Mouse (Mus musculus) hindbrain, embryonic 15.5 days (tissue): ENCODE measurements at regions not wholly inside any gene's neighbourhood (a gene's known extent, or its start where the extent isn't known, plus 50 kb on each side); places are given as distances from the start of the nearest gene placed in this dataset.

Experiments
- ATAC-seq: fragments of 200-750 bp; cut with Nextera tagmentation; 2 replicates; pipeline ENCODE4 v1.8.0; 2017; ENCODE audit warnings: low read depth, moderate number of reproducible peaks, moderate TSS enrichment; ENCODE audit not compliant: low FRiP score
- H3K27ac ChIP-seq: fragments of 300-500 bp; sonication (generic); replicated peaks from 2 replicates; pipeline ENCODE4 v1.5.1; 2015; ENCODE audit warnings: mild to moderate bottlenecking, inconsistent platforms
- H3K27me3 ChIP-seq: fragments of 300-500 bp; sonication (generic); 2 replicates; pipeline ENCODE4 v1.6.1; 2015; ENCODE audit warnings: control low read depth, inconsistent platforms
- H3K36me3 ChIP-seq: fragments of 300-500 bp; sonication (generic); 2 replicates; pipeline ENCODE4 v1.6.1; 2015; ENCODE audit warnings: control low read depth, inconsistent platforms
- H3K4me1 ChIP-seq: fragments of 300-500 bp; sonication (generic); replicated peaks from 2 replicates; pipeline ENCODE4 v1.6.1; 2015; ENCODE audit warnings: control low read depth, inconsistent platforms
- H3K4me2 ChIP-seq: fragments of 300-500 bp; sonication (generic); 2 replicates; pipeline ENCODE4 v1.6.1; 2015; ENCODE audit warnings: moderate library complexity, mild to moderate bottlenecking, inconsistent platforms
- H3K4me3 ChIP-seq: fragments of 300-500 bp; sonication (generic); 2 replicates; pipeline ENCODE4 v1.5.1; 2015; ENCODE audit warnings: mild to moderate bottlenecking, inconsistent platforms
- H3K9ac ChIP-seq: fragments of 300-500 bp; sonication (generic); 2 replicates; pipeline ENCODE4 v1.6.1; 2015; ENCODE audit warnings: inconsistent platforms
- H3K9me3 ChIP-seq: fragments of 300-500 bp; sonication (generic); 2 replicates; pipeline ENCODE4 v1.6.1; 2016; ENCODE audit warnings: control low read depth, inconsistent platforms
- WGBS: fragments of 180-500 bp; shearing (Covaris S2); methylation state at CpG from one replicate; pipeline ENCODE4 v1.1.7; 2015; 5-methylcytosine and 5-hydroxymethylcytosine counted together

DNA sequence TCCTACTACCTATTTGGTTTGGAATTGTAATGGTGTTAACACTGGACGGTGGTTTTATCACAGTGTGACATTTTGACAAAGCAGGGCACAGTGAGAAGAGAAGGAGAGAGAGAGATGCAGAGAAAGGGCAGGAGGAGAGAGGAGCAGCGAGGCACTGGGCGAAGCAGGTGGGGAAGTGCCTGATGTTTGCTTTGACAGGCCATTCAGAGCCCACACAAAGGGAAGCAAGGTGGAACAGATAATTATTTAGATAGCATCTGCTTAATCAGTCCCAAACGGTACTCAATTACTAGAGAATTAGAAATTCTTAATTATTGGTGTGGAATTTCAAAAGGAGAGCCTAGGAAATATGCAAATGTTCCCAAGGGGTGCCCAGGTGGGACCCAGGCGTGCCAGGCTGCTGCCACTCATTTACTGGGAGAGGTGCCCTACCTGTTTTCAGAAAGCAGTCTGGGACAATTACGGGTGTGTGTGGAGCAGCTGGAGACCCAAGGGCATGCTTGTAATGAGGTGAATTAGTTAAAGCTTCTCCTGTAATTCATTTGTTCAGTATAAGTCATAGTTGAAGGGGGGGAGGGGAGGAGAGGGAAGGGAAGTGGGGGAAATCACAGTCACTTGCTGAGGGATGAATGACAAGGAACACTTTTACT is 86.9 kb downstream of the Thnsl2 start:
- no peaks in the 10 kb centered on the region for H3K36me3 ChIP-seq
- H3K4me3 ChIP-seq: no peak overlapping the region
- ATAC-seq: 0 out of 2 replicates have a peak, but pooled peaks have one; percentile 63
- no peaks in the 10 kb centered on the region for H3K4me1 ChIP-seq
- no peak overlapping the region for H3K27ac ChIP-seq
- H3K4me2 ChIP-seq: no peak overlapping the region
- H3K27me3 ChIP-seq: no peaks in the 10 kb centered on the region
- no peak overlapping the region for H3K9ac ChIP-seq
- H3K9me3 ChIP-seq: 0 out of 2 replicates have a peak, but pooled peaks cover 3% of the 10 kb centered on the region
- WGBS: 39% methylated on average over 6 of the region's 6 CpGs

DNA sequence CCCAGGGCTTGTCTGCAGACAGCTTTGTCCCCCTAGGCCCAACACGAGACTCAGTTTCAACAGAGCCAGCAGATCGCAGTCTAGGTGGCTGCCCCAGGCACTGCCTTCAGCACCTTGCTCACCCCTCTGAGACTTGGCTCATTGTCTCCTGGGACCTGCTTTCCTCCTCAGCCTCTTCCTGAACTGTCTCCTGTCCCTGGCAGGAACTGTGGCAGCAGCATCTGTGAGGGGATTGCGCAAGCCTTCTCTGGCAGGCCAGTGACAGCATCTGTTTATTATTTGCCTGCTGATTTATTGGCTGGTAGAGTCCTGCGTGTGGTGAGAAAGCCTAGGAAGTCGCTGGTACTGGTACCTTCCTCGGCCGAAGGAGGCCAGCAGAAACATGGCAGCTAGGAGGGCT is 84.1 kb downstream of the Thnsl2 start:
- Histone ChIP-seq H3K36me3 (no peaks in the 10 kb centered on the region), H3K27me3 (no peaks in the 10 kb centered on the region), H3K4me2 (no peak overlapping the region), H3K9me3 (0 out of 2 replicates have a peak, but pooled peaks cover 3% of the 10 kb centered on the region), H3K4me1 (no peaks in the 10 kb centered on the region), H3K27ac (no peak overlapping the region), H3K9ac (no peak overlapping the region), H3K4me3 (no peak overlapping the region)
- WGBS: 73% methylated on average over 7 of the region's 7 CpGs
- no peak for ATAC-seq

DNA sequence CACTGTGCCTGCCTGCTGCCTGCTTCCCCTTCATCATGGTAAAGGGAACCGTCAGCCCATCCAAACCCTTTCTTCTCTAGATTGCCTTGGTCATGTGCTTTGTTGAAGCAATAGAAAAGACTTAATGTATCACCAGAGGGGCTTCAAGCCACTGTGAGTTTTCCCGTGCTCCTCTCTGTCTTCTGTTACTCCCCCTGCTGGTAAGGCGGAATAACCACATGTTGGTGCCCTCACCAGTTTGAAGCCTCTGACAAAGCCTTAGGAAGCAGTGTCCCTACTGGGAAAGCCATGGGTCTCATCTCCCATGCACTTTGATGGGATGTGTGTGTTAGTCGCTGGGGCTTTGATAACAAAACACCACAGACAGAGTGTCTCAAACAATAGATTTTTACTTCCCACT is 81.3 kb downstream of the Thnsl2 start:
- Histone ChIP-seq H3K4me2 (no peak overlapping the region), H3K4me3 (no peak overlapping the region), H3K27me3 (no peaks in the 10 kb centered on the region), H3K27ac (no peak overlapping the region), H3K9me3 (0 out of 2 replicates have a peak, but pooled peaks cover 3% of the 10 kb centered on the region), H3K4me1 (no peaks in the 10 kb centered on the region), H3K9ac (no peak overlapping the region), H3K36me3 (no peaks in the 10 kb centered on the region)
- WGBS: 68% methylated on average over 4 of the region's 4 CpGs
- no peak for ATAC-seq

DNA sequence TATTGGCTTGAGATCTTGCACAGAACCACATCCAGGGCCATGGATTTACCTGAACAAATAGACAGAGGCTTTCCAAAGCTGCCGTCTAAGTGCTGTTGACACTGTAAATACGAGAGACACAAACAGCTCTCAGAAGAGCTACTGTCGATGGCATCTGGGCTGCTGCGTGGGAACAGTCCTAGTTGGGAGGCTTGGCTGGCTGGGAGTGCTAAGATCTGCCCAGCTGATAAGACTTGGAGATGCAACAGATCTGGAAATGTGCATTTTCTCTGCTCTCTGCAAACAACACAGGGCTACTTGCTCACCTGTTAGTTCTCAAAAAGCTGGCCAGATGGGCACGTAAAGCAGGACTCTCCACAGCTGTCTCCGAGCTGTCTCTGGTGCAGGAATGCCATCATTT is 78.8 kb downstream of the Thnsl2 start:
- Histone ChIP-seq H3K27ac (no peak overlapping the region), H3K4me1 (no peaks in the 10 kb centered on the region), H3K4me3 (no peak overlapping the region), H3K27me3 (no peaks in the 10 kb centered on the region), H3K36me3 (no peaks in the 10 kb centered on the region), H3K9me3 (0 out of 2 replicates have a peak, but pooled peaks cover 3% of the 10 kb centered on the region), H3K4me2 (no peak overlapping the region), H3K9ac (no peak overlapping the region)
- whole genome bisulfite sequencing: 81% methylated on average over 6 of the region's 6 CpGs
- ATAC-seq: no peak

DNA sequence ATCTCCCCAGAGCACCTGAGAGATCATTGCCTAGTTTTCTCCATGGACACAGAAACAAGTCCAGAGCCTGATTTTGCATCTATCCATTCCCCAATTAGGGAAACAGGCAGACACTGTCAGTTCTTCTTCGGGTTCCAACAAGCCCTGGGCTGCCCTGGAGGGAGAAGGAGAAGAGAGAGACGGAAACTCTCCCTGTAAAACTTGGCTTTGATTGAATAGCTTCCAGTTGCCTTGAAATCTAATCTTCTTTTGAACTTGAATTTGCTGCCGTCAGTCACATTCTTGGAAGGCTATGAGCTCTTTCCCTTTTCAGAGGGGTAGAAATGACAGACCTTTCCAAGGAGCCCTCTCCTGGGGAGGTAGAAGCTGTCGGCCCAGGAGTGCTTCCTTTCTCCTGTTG is 75.0 kb downstream of the Thnsl2 start:
- Histone ChIP-seq H3K27ac (no peak overlapping the region), H3K9ac (no peak overlapping the region), H3K9me3 (no peaks in the 10 kb centered on the region), H3K36me3 (no peaks in the 10 kb centered on the region), H3K27me3 (no peaks in the 10 kb centered on the region), H3K4me2 (no peak overlapping the region), H3K4me3 (no peak overlapping the region), H3K4me1 (no peaks in the 10 kb centered on the region)
- ATAC-seq: no peak
- 56% methylated on average over 4 of the region's 4 CpGs for WGBS

DNA sequence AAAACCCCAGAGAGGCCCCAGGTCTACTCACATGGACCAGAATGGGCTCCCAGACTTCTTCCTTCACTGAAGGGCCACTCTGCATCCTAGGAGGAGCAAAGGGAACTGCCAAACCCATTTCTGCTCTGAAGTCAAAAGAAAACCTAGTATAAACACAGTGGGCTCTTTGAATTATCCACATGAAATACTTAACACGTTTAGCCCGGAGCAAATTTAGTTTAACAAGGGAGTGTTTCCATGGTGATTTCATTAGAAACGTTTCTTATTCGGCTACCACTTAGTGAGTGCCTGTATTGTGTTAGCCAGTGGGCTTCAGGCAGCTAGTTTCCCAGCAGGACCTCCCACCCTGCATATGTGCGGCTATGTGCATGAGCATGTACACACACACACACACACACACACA is 69.4 kb downstream of the Thnsl2 start:
- no peaks in the 10 kb centered on the region for H3K27me3 ChIP-seq
- H3K9ac ChIP-seq: no peak overlapping the region
- H3K4me3 ChIP-seq: no peak overlapping the region
- no peaks in the 10 kb centered on the region for H3K36me3 ChIP-seq
- H3K9me3 ChIP-seq: no peaks in the 10 kb centered on the region
- ATAC-seq: peak; percentile 72
- no peak overlapping the region for H3K27ac ChIP-seq
- no peak overlapping the region for H3K4me2 ChIP-seq
- WGBS: 11% methylated on average over 5 of the region's 5 CpGs
- H3K4me1 ChIP-seq: peaks cover 5% of the 10 kb centered on the region; the same call in 1 of the 2 replicates
